Mouse (Mus musculus): Measurements from ENCODE around the gene Trmt10a. TPM values are rescaled to one million over a fixed set of nuclear protein-coding genes. Genes with fewer than 3 reads are reported as not detected.

Gene Trmt10a
- polyA plus RNA-seq, 1 experiment: 2.1 TPM

GRCm38 (mm10) chr3:138103690-138104089, 39.6 kb upstream of the Trmt10a start:
- Histone ChIP-seq H3K27ac (ENCODE audit: control insufficient read depth, insufficient read depth, low read length) (no peak overlapping the region), H3K27me3 (ENCODE audit: control insufficient read depth, insufficient read depth, low read length) (no peaks in the 10 kb centered on the region), H3K4me1 (replicated peaks; ENCODE audit: control insufficient read depth, insufficient read depth, low read length) (no peaks in the 10 kb centered on the region), H3K36me3 (ENCODE audit: control insufficient read depth, insufficient read depth, low read length) (no peaks in the 10 kb centered on the region), H3K4me3 (ENCODE audit: control insufficient read depth, insufficient read depth, low read length) (no peak overlapping the region)
- WGBS: 90% methylated on average over 4 of the region's 4 CpGs
- TF ChIP-seq CTCF (IDR thresholded peaks at IDR 0.05; ENCODE audit: borderline replicate concordance, control insufficient read depth, extremely low read depth, insufficient read depth, low read length, poor library complexity) (no peak), POLR2A (IDR thresholded peaks at IDR 0.05; ENCODE audit: control insufficient read depth, extremely low read depth, insufficient read depth, low read length, poor library complexity) (no peak)
- no peak for DNase-seq

- DNase-seq: no peak
- Histone ChIP-seq H3K4me3 (ENCODE audit: control insufficient read depth, insufficient read depth, low read length) (no peak overlapping the region), H3K36me3 (ENCODE audit: control insufficient read depth, insufficient read depth, low read length) (no peaks in the 10 kb centered on the region), H3K27ac (ENCODE audit: control insufficient read depth, insufficient read depth, low read length) (no peak overlapping the region), H3K27me3 (ENCODE audit: control insufficient read depth, insufficient read depth, low read length) (no peaks in the 10 kb centered on the region), H3K4me1 (replicated peaks; ENCODE audit: control insufficient read depth, insufficient read depth, low read length) (no peaks in the 10 kb centered on the region)
- TF ChIP-seq CTCF (IDR thresholded peaks at IDR 0.05; ENCODE audit: borderline replicate concordance, control insufficient read depth, extremely low read depth, insufficient read depth, low read length, poor library complexity) (no peak), POLR2A (IDR thresholded peaks at IDR 0.05; ENCODE audit: control insufficient read depth, extremely low read depth, insufficient read depth, low read length, poor library complexity) (no peak)
- 94% methylated on average over 5 of the region's 5 CpGs for WGBS
Observed at GRCm38 (mm10) chr3:138105056-138105455, 38.2 kb upstream of the Trmt10a start.

GRCm38 (mm10) chr3:138106887-138107286, 36.4 kb upstream of the Trmt10a start:
- no peaks in the 10 kb centered on the region for H3K4me1 ChIP-seq (replicated peaks; ENCODE audit: control insufficient read depth, insufficient read depth, low read length)
- no peaks in the 10 kb centered on the region for H3K36me3 ChIP-seq (ENCODE audit: control insufficient read depth, insufficient read depth, low read length)
- no peak for DNase-seq
- no peak overlapping the region for H3K27ac ChIP-seq (ENCODE audit: control insufficient read depth, insufficient read depth, low read length)
- H3K27me3 ChIP-seq (ENCODE audit: control insufficient read depth, insufficient read depth, low read length): no peaks in the 10 kb centered on the region
- TF ChIP-seq CTCF (IDR thresholded peaks at IDR 0.05; ENCODE audit: borderline replicate concordance, control insufficient read depth, extremely low read depth, insufficient read depth, low read length, poor library complexity): no peak
- TF ChIP-seq POLR2A (IDR thresholded peaks at IDR 0.05; ENCODE audit: control insufficient read depth, extremely low read depth, insufficient read depth, low read length, poor library complexity): no peak
- no peak overlapping the region for H3K4me3 ChIP-seq (ENCODE audit: control insufficient read depth, insufficient read depth, low read length)
- WGBS: 97% methylated on average over 10 of the region's 10 CpGs

- Histone ChIP-seq H3K4me1 (replicated peaks; ENCODE audit: control insufficient read depth, insufficient read depth, low read length) (no peaks in the 10 kb centered on the region), H3K36me3 (ENCODE audit: control insufficient read depth, insufficient read depth, low read length) (no peaks in the 10 kb centered on the region), H3K27me3 (ENCODE audit: control insufficient read depth, insufficient read depth, low read length) (no peaks in the 10 kb centered on the region), H3K4me3 (ENCODE audit: control insufficient read depth, insufficient read depth, low read length) (no peak overlapping the region), H3K27ac (ENCODE audit: control insufficient read depth, insufficient read depth, low read length) (no peak overlapping the region)
- 95% methylated on average over 19 of the region's 19 CpGs for WGBS
- TF ChIP-seq CTCF (IDR thresholded peaks at IDR 0.05; ENCODE audit: borderline replicate concordance, control insufficient read depth, extremely low read depth, insufficient read depth, low read length, poor library complexity) (no peak), POLR2A (IDR thresholded peaks at IDR 0.05; ENCODE audit: control insufficient read depth, extremely low read depth, insufficient read depth, low read length, poor library complexity) (no peak)
- DNase-seq: no peak
Observed at GRCm38 (mm10) chr3:138110910-138111782, 32.1 kb upstream of the Trmt10a start.

- no peaks in the 10 kb centered on the region for H3K27me3 ChIP-seq (ENCODE audit: control insufficient read depth, insufficient read depth, low read length)
- H3K4me3 ChIP-seq (ENCODE audit: control insufficient read depth, insufficient read depth, low read length): no peak overlapping the region
- H3K4me1 ChIP-seq (replicated peaks; ENCODE audit: control insufficient read depth, insufficient read depth, low read length): no peaks in the 10 kb centered on the region; the same call in 1 of the 2 replicates
- no peak overlapping the region for H3K27ac ChIP-seq (ENCODE audit: control insufficient read depth, insufficient read depth, low read length)
- H3K36me3 ChIP-seq (ENCODE audit: control insufficient read depth, insufficient read depth, low read length): no peaks in the 10 kb centered on the region
- TF ChIP-seq POLR2A (IDR thresholded peaks at IDR 0.05; ENCODE audit: control insufficient read depth, extremely low read depth, insufficient read depth, low read length, poor library complexity) (no peak), CTCF (IDR thresholded peaks at IDR 0.05; ENCODE audit: borderline replicate concordance, control insufficient read depth, extremely low read depth, insufficient read depth, low read length, poor library complexity) (no peak)
- WGBS: 94% methylated on average over 17 of the region's 17 CpGs
- no peak for DNase-seq
Observed at GRCm38 (mm10) chr3:138114106-138114505, 29.1 kb upstream of the Trmt10a start.

GRCm38 (mm10) chr3:138116871-138117270, 26.4 kb upstream of the Trmt10a start:
- no peak for DNase-seq
- no peak for TF ChIP-seq POLR2A (IDR thresholded peaks at IDR 0.05; ENCODE audit: control insufficient read depth, extremely low read depth, insufficient read depth, low read length, poor library complexity)
- no peaks in the 10 kb centered on the region for H3K36me3 ChIP-seq (ENCODE audit: control insufficient read depth, insufficient read depth, low read length)
- no peaks in the 10 kb centered on the region for H3K27me3 ChIP-seq (ENCODE audit: control insufficient read depth, insufficient read depth, low read length)
- no peak overlapping the region for H3K27ac ChIP-seq (ENCODE audit: control insufficient read depth, insufficient read depth, low read length)
- 99% methylated on average over 4 of the region's 4 CpGs for WGBS
- no peaks in the 10 kb centered on the region; the same call in 1 of the 2 replicates for H3K4me1 ChIP-seq (replicated peaks; ENCODE audit: control insufficient read depth, insufficient read depth, low read length)
- H3K4me3 ChIP-seq (ENCODE audit: control insufficient read depth, insufficient read depth, low read length): no peak overlapping the region

All from thymus, adult 2 months (tissue).